Mouse (Mus musculus): ENCODE data around the gene D17H6S53E.

DNA sequence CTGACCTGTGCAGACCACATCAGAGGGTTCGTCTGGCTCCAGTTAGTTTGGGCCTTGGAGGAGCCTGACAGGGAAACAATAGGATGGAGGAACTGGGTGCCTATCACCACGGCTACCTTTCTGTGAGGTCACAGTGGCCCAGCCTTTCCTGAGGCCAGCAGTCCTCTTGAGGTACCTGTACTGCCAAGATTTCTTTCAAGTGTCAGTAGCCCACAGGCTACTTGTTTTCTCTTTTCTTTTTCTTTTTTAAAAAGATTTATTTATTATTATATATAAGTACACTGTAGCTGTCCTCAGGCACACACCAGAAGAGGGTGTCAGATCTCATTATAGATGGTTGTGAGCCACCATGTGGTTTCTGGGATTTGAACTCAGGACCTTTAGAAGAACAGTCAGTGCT lies 49.8 kb downstream of the D17H6S53E start, which contains the start of gene Aif1:
- TF ChIP-seq POLR2A (IDR thresholded peaks at IDR 0.05; ENCODE audit: borderline replicate concordance, extremely low read depth, insufficient read depth, insufficient read length, poor library complexity, severe bottlenecking) (no peak), CTCF (IDR thresholded peaks at IDR 0.05; ENCODE audit: borderline replicate concordance, extremely low read depth, insufficient read depth, insufficient read length) (no peak)
